Mouse (Mus musculus) urinary bladder, postnatal 4 days (tissue): ENCODE measurements around the gene Trabd2b.

Experiments used
- DNase-seq, 2 experiments: peaks; one replicate each; pipeline ENCODE4 v3.0.0; 2021 to 2022; ENCODE audit warnings: low spot score in 2 of 2

Trabd2b gene

DNA sequence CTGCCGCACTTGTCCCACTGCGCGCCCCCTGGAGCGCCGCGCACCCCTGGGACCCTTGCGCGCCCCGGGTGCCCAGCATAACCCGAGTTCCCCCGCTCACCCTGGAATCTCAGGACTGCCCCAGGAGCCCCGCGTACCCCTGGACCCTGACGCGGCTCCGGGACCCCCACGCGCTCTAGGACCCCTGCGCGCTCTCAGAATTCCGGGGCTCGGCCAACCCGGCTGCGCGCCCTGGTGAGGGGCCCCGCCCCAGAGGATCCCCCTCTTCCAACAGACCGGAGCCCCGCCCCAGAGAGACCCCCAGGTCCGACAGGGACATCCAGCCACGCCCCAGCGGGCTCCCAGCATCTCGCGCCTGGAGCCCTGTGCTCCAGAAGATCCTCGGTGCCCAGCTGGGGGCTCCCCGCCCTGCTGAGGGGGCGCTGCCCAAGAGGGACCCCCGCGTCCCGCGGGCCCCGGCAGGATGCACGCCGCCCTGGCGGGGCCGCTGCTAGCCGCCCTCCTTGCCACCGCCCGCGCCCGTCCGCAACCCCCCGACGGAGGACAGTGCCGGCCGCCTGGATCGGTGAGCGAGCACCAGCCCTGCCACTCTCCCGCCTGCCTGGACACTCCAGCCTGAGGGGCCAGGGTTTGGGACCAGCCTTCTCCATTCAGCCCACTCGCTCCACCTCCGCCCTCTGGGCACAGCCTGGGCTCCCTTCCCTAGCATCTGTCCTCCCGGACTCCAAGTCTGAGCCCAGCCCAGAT is at the start of gene Trabd2b:
TSS of gene Trabd2b (plus strand) at position 370 of the 747 bp plus-strand sequence.
- DNase-seq, result peak in 1 of 2 experiments; percentile 60

DNA sequence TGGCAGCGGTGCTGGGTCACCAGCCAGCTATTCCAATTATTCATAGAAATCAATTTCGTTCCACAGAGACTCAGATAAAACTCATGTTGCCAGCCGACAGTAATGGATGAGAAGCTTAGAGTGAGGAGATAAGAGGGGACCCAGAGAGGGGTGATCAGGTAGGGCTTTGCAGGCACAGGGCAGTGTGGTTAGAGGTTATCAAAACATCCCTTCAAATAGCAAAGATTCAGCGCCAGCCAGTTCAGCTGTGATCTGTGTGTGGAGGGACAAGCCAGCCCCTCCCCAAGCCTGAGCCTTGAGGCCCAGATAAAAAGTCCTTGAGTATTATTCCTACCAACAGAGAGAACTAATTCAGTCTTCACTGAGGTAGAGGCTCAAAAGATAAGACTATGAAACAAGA is 49.1 kb upstream of the Trabd2b start:
- DNase-seq, result no peak

DNA sequence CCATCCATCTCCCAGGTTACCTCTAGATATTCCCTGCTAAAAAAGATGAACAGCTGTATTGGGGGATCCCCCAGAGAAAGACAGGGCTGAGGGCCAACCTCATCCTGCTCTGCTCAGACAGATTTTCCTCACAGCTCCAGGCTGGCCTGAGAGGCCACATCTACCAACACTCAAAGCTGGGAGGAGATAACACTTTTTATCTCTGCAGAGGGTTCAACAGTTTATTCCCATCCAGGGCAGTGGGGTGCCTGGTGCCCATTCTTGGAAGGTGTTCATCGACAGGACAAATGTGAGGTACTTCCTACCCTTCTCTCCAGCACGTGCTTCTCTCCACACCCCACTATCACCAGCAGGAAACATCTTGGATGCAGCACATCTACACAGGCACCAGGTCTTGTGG is 47.6 kb upstream of the Trabd2b start:
- no peak for DNase-seq

DNA sequence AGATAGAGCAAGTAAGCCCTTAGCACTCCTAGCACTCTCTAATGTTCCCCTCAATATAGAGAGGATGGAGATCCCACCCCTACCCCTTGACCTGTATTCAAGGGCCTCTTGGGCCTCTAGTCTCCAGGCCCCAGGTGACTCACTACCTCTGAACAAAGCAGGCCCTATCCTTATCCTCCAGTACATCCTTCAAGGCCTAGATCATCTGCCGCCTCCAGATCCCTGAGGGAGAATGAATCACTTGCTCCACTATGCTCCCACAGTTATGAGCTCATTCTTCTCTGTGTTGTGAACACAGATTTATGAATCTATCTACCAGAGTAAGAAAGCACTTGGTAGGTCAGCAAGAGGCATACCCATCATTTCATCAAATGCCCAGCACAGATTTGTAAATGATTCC is 46.7 kb upstream of the Trabd2b start:
- no peak for DNase-seq

DNA sequence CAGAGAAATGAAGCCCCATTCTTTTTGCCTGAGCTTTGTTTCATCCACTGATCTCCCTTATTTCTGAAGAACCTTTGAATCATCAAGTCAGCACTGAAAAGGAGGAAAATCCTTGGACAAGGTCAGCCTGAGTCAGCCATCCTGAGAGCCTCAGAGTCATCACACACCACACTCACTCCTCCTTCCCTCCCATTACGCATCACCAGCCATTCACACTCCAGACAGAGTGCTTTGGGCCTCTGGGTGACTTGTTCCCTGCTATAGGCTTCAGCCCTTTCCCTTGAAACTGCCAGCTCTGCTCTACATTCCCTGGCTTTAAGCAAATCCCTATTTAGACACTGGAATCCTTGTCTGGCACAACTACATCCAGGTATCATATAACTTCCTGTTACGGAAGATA is 45.2 kb upstream of the Trabd2b start:
- no peak for DNase-seq

DNA sequence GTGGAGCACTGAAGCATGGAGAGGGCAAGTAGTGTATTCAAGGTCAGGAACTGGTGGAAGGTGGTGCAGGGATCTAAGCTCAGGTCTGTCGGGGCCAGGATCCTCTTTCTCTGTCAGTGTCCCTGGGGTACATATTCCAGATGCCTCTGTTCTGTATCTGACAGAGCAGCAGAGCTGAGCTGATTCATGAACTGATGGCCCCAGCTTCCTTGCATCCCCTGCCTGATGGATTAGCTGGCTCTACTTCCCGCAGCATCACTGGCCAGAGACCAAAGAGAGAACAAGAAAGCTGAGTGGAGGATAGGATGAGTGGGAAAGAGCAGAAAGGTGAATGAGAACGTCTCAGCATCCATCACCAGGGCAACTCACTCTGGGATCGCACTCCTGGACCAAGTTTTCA is 41.5 kb upstream of the Trabd2b start:
- no peak for DNase-seq

DNA sequence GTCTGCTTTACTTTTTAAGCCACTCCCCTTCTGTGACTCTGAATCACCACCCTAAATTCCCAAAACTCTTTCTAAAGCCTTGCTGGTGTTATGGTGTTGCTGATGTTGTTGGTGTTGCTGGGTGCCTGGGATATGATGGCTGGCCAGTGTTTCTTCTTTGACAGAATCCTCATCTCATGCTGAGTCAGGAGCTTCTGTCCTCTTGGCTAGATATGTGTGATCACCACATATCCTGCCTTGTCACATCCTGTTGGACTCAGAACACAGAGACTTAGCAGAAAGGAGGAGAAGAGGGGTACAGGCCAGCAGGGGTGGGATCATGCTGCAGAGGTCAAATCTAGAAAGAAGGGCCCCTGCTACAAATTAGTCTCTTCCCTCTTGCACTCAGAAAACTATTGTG is 40.9 kb upstream of the Trabd2b start:
- no peak for DNase-seq

DNA sequence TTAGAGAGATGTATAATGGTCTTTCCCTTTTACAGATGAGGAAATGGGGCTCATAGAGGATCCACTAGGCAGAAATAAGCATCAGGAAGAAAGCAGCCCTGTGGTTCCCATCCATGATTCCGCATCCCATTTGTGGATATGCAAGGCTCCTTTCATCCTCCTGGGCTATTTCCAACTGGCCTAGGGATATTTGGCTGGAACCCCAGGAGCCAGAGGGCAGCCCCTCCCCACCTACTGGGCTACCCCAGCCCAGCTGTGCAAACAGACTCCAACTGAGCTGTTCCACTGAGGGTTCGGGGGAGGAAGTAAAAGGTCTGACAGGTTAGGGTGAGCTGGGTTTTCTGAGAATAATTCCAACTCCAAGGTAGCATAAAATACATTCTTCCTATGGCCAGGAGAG is 39.5 kb upstream of the Trabd2b start:
- DNase-seq, result no peak

DNA sequence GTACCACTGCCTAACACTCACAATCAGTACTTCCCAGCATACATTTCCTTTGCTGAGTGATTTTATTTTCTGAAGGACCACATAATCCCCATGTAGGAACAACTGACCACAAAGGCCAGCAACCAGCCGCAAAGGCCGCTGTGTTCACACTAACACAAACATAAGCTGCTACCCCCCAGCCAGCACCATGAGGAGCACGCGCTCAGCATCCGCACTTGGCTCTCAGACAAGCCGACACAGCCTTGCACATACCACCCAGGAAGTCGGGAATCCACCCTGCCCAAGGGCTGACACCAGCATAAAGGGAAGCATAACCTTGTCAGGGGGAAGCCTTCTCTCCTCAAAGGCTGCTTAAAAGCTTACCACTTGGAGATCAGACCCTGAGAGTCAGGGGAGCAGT is 38.7 kb upstream of the Trabd2b start:
- DNase-seq, result no peak

DNA sequence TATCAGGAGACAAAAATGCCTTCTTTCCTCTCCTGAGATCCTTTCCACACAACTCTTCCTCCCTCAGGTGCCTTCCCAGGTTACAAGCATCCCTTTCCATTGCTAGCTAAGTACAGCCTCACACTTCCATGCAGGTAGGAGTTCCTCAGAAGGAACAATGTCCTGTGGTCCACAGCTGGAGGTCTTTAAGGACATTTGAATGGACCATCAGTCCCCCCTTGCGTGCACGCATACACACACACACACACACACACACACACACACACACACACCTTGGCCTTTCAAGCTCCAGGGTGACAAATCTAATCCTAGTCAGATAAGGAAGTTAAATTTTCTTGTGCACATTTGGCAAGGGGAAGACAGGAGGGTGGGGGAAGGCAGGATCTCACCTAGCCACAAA is 36.9 kb upstream of the Trabd2b start:
- DNase-seq, result no peak

DNA sequence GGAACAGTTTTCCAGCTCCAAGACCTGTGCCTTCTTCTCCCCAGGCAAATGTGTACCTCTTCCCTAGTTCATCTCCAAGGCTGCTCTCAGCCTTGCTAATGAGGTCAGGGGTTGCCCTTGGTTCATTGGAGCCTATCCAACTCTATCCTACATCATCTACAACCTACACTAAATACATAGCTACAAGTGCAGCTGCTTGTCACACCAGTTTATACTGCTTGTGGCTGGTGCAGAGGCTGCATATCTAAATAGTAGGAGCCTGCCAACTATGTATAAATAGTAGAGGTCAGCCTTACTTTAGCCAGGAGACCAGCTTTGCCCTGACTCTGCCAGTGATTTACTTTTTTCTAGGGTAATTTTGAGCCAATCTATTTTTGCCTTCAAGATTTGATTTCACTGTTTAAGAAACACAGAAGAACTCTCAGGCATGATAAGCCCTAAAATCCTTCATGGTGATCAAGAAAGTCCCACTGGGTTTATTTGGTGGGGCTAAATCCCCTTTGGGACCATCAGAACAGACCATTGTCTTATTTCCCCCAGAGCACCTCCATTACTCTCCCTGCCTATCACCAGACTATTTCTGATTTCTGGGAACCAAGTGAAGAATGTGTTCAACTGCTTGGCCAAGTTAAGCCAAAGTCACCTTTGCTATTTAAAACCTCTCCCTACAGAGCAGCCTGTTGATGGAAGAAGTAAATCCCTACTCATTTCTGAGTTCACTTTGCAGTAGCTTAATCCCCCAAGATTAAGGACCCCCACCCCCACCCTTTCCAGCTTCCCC is 35.4 kb upstream of the Trabd2b start:
- DNase-seq, result no peak

DNA sequence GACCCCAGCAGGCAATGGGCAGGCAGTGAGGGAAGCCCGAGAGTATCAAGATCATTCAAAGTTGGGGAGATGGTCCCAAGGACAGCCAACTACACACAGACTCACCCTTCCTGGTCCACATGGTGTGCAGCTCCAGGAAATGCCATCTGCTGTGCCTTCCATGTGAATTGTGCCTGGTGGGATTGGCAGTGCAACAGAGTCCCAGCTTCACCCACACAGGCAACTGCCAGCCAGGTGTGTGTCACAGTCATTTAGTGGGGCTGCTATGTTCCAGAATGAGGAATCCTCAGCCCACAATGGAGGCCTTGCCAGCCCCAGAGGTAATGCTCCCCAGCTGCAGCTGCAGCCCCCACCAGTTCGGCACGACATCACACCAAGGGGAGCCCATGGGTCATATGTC is 33.8 kb upstream of the Trabd2b start:
- DNase-seq, result no peak

DNA sequence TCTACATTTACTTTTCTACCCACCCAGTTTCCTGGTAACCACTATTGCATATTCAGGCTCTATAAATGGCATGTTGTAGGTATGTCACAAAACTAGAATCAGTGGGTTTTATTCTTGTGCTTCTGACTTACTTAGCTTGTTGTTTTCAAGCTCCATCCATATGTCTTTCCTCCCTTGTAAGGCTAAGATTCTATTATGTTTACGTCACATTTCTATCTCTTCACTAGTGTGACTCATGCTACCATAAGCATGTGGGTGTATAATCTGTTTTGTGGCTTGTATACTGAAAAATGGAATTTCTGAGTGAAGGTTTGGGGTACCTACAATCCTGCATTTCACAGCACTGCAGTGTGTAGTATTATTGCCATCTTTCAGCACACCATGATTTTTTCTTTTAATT is 32.2 kb upstream of the Trabd2b start:
- DNase-seq, result no peak

DNA sequence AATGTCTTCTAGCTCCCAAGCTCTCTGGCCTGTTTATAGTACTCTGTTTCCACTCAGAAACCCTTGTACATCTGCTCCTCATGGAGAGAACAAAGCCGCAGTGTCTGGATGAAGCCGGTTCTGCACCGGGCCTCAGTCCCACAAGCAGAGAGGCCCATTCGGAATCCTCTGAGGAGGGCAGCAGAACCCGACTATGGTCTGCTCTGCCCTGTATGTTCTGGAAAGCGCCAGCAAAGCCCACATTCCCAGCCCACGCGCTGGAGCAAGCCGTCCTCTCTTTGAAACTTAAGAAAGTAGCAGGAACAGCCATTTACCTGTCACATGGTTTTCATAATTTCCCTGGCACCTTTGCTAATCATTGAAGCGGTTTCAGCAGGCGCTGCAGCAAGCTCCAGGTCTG is 29.0 kb upstream of the Trabd2b start:
- DNase-seq, result no peak

DNA sequence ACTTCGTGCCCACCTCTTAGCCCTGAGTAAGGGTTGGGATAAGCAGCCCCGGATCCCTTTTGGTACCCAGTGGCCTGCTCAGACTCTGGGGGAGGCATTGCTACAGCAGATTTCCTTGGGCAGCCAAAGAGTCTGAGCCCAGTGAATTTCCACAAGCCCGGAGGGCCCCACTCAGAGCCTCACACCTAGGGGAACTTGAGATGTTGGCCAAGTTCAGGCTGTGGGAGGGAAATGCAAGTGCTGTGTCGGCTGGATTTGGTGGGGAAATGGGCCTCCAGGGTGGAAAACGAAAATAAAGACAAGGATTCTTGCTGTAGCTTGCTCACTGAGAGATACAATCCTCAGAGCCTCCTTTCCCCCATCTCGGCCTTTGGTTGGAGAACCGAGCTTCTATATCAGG is 28.0 kb upstream of the Trabd2b start:
- no peak for DNase-seq

DNA sequence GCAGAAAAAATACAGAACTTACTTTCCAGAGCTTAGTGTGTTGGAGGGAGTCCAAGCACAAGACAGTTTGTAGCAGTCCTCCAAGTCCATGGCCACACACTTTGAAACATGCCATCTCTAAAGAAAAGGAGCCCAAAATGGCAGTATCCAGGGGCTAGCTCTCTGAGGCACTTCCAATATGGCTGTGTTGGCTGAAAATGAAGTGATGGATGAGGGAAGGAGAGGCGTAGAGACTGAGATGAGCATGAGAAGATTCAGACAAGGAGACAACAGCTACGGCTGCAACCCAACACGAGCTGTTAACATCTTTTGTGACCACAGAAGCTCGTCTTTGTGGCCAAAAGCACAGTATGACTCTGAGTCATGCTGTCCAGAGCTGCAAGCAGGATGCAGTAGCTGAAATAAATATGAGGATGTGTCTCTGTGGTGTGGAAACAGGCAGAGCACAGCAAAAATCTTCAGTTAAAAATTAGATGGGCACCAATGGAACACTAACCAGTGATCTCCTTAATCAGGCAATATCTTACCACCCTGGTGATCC is 27.0 kb upstream of the Trabd2b start:
- no peak for DNase-seq

DNA sequence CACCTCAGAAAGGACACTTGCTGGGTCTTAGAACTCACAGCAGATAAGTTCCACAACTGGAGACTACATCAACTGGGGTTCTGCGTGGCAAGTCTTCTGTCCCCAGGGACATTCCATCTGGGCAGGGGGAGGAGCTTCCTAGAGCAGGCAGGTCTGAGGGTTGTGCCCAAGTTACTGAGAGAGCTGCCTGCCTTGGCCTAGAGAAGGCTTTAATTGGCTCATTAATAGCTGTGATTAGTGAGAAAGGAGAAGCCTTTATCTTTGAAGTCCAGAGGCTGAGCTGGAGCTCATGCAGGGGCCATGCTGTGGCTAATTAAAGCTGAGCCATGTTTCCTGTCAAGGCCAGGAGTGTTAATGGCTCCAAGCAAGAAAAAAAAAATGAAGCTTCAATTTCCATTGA is 23.9 kb upstream of the Trabd2b start:
- DNase-seq, result no peak

DNA sequence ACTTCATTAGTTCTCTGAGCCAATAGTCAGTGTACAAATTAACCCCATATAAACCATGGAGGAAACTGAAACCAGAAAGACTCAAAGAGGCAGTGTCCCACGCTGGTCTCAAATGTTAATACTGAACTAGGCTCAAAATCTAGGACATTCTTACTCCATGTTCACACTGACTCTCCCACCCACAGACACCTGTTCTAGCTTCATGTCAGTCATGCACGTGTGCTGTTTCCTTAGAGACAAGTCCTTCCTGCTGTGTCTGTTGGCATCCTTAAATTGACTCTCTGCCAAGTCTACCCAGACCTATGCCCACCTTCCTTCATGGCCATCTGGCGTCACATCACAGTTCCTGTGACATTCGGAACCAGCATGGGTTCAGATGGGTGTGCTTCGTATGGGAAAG is 21.3 kb upstream of the Trabd2b start:
- no peak for DNase-seq

DNA sequence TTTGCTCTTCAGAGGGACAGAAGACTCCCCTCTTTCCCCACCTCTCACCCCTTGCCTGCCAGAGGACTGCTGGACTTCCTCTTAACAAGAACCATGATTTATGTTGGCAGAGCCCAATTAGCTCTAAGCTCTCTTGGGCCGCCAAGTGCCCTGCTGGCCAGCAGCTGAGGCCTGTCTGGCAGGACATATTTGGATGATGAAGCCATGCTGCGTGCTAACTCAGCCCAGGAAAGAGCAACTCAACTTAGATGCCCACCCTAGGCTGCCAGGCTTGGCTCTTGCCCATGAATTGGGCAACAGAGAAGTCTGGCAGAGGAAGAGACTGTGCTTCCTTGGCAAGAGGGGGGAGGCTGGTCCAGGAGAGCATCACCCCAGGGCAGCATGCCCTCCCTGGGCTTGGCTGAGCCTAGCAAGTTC is 20.1 kb upstream of the Trabd2b start:
- DNase-seq, result peak in 1 of 2 experiments; percentile 26

DNA sequence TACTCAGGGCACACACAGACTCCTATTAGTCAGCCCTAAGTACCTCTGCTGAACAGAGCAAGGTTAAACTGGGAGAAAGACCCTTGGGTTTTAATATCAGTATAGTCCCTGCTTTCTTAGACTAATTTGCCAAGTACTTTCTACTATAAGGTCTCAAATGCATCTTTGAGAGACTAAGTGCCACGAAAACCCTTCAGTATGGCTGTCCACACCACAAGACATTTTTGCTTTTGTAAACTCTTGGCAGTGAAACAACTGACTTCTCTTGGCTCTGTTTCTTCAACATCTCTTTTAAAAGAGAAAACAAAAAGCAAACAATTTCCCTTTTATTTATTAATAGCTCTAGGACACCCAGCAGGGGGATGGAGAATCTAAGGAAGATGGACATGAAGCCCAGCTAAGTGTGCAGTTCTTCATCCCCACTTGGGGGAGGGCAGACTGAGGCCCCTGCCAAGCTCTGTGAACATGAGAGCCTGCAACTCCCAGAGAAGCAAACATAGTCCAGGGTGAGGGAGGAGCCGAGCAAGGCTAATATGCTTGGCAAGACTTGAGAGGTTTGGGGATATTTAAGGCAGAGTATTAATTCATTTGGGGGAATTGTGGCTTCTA is 18.9 kb upstream of the Trabd2b start:
- peak in 1 of 2 experiments; percentile 29 for DNase-seq

DNA sequence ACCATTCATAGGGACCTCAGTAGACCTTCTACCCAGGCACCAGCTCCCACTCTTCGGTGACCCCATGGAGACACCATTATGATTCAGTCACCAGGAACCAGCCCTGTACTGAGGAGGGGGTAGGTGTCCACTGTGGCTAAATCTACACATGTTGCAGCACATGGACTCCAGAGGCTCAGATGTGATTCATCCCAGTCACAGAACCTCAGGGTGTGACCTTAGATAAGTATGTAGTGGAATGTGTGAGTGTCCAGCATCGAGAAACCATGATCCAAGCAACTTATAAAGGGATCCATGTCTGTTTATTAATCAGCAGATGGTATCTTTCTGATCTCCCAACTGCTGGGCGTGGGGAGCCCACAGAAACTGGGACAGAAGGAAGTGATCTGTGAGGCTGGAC is 18.2 kb upstream of the Trabd2b start:
- DNase-seq, result no peak

DNA sequence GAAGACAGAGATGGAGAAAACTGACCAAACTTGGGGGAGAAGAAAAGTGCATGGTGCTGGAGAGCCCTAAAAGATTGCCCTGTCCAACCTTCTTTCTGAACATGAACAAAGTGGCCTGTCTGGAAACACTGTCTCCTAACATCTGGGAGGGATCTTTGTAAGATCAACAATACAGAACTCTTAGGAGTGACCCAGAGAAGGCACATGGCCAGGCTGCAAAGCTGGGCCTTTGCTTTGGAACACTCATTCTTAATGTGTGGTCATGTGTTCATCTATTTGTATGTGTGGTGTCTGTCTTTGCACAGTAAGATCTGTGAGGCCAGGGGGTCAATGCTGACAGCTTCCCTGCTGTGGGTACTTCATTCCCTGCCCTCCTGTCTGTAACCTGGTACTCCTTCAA is 16.9 kb upstream of the Trabd2b start:
- DNase-seq, result no peak

DNA sequence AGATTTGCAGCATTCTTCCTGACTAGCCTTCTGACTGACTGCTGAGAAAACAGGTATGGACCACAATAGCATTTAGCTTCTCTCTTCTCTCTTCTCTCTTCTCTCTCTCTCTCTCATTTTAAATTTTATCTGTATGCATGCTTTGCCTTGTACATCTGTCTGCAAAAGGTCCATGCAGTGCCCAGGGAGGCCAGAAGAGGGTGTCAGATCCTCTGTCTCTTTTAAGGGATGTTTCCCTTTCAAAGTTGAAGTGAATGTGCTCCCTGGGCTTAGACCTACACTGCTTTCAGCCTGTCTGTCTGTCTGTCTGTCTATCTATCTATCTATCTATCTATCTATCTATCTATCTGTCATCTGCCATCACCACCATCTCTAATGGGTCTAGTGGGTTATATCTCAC is 8.9 kb upstream of the Trabd2b start:
- no peak for DNase-seq
